Mouse (Mus musculus): ENCODE results near the gene Elmo3.

DNA sequence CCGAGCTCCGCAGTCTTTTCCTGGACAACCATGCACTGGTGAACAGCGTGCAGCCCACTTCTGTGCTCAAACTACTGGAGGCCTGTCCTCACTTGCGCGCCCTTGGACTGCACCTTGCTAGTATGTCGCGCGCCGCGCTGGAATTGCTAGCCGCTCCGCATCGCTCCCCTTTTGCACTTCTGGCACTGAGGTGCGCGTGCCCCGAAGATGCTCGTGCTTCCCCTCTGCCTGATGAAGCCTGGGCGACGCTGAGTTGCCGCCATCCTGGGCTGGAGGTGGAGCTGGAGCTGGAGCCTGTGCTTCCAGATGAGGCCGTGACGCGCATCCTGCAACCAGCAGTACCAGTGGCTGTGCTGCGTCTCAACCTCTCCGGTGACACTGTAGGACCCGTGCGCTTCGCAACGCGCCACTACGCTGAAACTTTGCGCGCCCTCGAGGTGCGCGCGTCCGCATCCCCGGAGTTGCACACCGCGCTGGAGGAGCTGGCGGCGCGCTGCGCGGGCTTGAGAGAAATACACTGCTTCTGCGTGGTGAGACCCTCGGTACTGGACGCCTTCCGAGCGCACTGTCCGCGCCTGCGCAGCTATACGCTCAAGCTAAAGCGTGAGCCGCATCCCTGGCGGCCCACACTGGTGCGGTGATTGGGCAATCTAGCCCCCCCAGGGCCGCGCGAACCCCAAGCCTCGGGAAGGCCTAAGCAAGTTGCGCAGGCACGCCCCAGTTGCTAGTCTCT is 36.9 kb upstream of the Elmo3 start:
- TF ChIP-seq POLR2A (IDR thresholded peaks at IDR 0.05; ENCODE audit: control insufficient read depth, low read depth, low read length) = no peak
- no peak for TF ChIP-seq CTCF (IDR thresholded peaks at IDR 0.05; ENCODE audit: control insufficient read depth, insufficient read depth, insufficient replicate concordance, low read depth, low read length)
